Mouse (Mus musculus): Measurements from ENCODE around the gene Sf3a1. TPM values are rescaled to one million over a fixed set of nuclear protein-coding genes. Genes with fewer than 3 reads are reported as not detected.
A peak's percentile ranks its signal among the peaks of the same experiment; 100 is the strongest.

Sf3a1 gene
- polyA plus RNA-seq, 1 experiment from 2014 or later: 41.8 TPM

- H3K9me3 ChIP-seq (ENCODE audit: control insufficient read depth, low read length): no peaks in the 10 kb centered on the region
- no peak overlapping the region for H3K4me3 ChIP-seq (ENCODE audit: low read length)
- no peak for ATAC-seq
- H3K36me3 ChIP-seq (ENCODE audit: control insufficient read depth, insufficient read depth, low read length): no peaks in the 10 kb centered on the region
- H3K27ac ChIP-seq (ENCODE audit: low read length): no peak overlapping the region
- no peak overlapping the region for H3K9ac ChIP-seq (ENCODE audit: low read depth, low read length)
- no peaks in the 10 kb centered on the region for H3K4me1 ChIP-seq (ENCODE audit: control insufficient read depth, insufficient read depth, low read length)
- WGBS: 82% methylated on average over 9 of the region's 9 CpGs
- H3K27me3 ChIP-seq (replicated peaks; ENCODE audit: control insufficient read depth, insufficient read depth, low read length): no peaks in the 10 kb centered on the region
- H3K4me2 ChIP-seq (ENCODE audit: low read depth, low read length): no peak overlapping the region
Measured at GRCm38 (mm10) chr11:4148536-4149156, 11.5 kb upstream of the Sf3a1 start.

GRCm38 (mm10) chr11:4149886-4150285, 10.3 kb upstream of the Sf3a1 start:
- H3K4me2 ChIP-seq (ENCODE audit: low read depth, low read length): no peak overlapping the region
- no peak overlapping the region for H3K9ac ChIP-seq (ENCODE audit: low read depth, low read length)
- no peaks in the 10 kb centered on the region for H3K27me3 ChIP-seq (replicated peaks; ENCODE audit: control insufficient read depth, insufficient read depth, low read length)
- no peaks in the 10 kb centered on the region for H3K36me3 ChIP-seq (ENCODE audit: control insufficient read depth, insufficient read depth, low read length)
- ATAC-seq: no peak
- H3K9me3 ChIP-seq (ENCODE audit: control insufficient read depth, low read length): no peaks in the 10 kb centered on the region
- 93% methylated on average over 6 of the region's 6 CpGs for WGBS
- no peak overlapping the region for H3K27ac ChIP-seq (ENCODE audit: low read length)
- H3K4me3 ChIP-seq (ENCODE audit: low read length): no peak overlapping the region
- no peaks in the 10 kb centered on the region for H3K4me1 ChIP-seq (ENCODE audit: control insufficient read depth, insufficient read depth, low read length)

GRCm38 (mm10) chr11:4153694-4154093, 6.5 kb upstream of the Sf3a1 start:
- Histone ChIP-seq H3K9me3 (ENCODE audit: control insufficient read depth, low read length) (no peaks in the 10 kb centered on the region), H3K27me3 (replicated peaks; ENCODE audit: control insufficient read depth, insufficient read depth, low read length) (no peaks in the 10 kb centered on the region), H3K4me1 (ENCODE audit: control insufficient read depth, insufficient read depth, low read length) (no peaks in the 10 kb centered on the region), H3K4me3 (ENCODE audit: low read length) (no peak overlapping the region), H3K36me3 (ENCODE audit: control insufficient read depth, insufficient read depth, low read length) (no peaks in the 10 kb centered on the region), H3K27ac (ENCODE audit: low read length) (no peak overlapping the region), H3K9ac (ENCODE audit: low read depth, low read length) (no peak overlapping the region), H3K4me2 (ENCODE audit: low read depth, low read length) (no peak overlapping the region)
- ATAC-seq: no peak
- WGBS: 89% methylated on average over 7 of the region's 7 CpGs

- ATAC-seq: no peak
Measured at GRCm38 (mm10) chr11:4155641-4156040, 4.5 kb upstream of the Sf3a1 start.

GRCm38 (mm10) chr11:4158676-4159075, 1.5 kb upstream of the Sf3a1 start:
- 83% methylated on average over 3 of the region's 3 CpGs for WGBS
- Histone ChIP-seq H3K4me3 (ENCODE audit: low read length) (no peak overlapping the region), H3K9ac (ENCODE audit: low read depth, low read length) (no peak overlapping the region), H3K27ac (ENCODE audit: low read length) (no peak overlapping the region), H3K27me3 (replicated peaks; ENCODE audit: control insufficient read depth, insufficient read depth, low read length) (no peaks in the 10 kb centered on the region), H3K36me3 (ENCODE audit: control insufficient read depth, insufficient read depth, low read length) (0 out of 2 replicates have a peak, but pooled peaks cover 8% of the 10 kb centered on the region), H3K9me3 (ENCODE audit: control insufficient read depth, low read length) (no peaks in the 10 kb centered on the region), H3K4me1 (ENCODE audit: control insufficient read depth, insufficient read depth, low read length) (peaks cover 24% of the 10 kb centered on the region), H3K4me2 (ENCODE audit: low read depth, low read length) (no peak overlapping the region)
- ATAC-seq: no peak

More at GRCm38 (mm10) chr11:4155641-4156040, 4.5 kb upstream of the Sf3a1 start:
- Histone ChIP-seq H3K4me2 (ENCODE audit: low read depth, low read length) (no peak overlapping the region), H3K9me3 (ENCODE audit: control insufficient read depth, low read length) (no peaks in the 10 kb centered on the region), H3K36me3 (ENCODE audit: control insufficient read depth, insufficient read depth, low read length) (no peaks in the 10 kb centered on the region), H3K27ac (ENCODE audit: low read length) (no peak overlapping the region), H3K4me3 (ENCODE audit: low read length) (no peak overlapping the region), H3K9ac (ENCODE audit: low read depth, low read length) (no peak overlapping the region), H3K27me3 (replicated peaks; ENCODE audit: control insufficient read depth, insufficient read depth, low read length) (no peaks in the 10 kb centered on the region), H3K4me1 (ENCODE audit: control insufficient read depth, insufficient read depth, low read length) (0 out of 2 replicates have a peak, but pooled peaks cover 10% of the 10 kb centered on the region)
- WGBS: 77% methylated on average over 5 of the region's 5 CpGs

- Histone ChIP-seq H3K4me3 (ENCODE audit: low read length) (peak overlapping the region; percentile 86), H3K27ac (ENCODE audit: low read length) (peak overlapping the region; percentile 86), H3K4me1 (ENCODE audit: control insufficient read depth, insufficient read depth, low read length) (peaks cover 24% of the 10 kb centered on the region), H3K27me3 (replicated peaks; ENCODE audit: control insufficient read depth, insufficient read depth, low read length) (no peaks in the 10 kb centered on the region), H3K36me3 (ENCODE audit: control insufficient read depth, insufficient read depth, low read length) (0 out of 2 replicates have a peak, but pooled peaks cover 8% of the 10 kb centered on the region), H3K4me2 (ENCODE audit: low read depth, low read length) (peak overlapping the region; percentile 94), H3K9me3 (ENCODE audit: control insufficient read depth, low read length) (no peaks in the 10 kb centered on the region), H3K9ac (ENCODE audit: low read depth, low read length) (peak overlapping the region; percentile 88)
- no peak for ATAC-seq
- WGBS: 6% methylated on average over 15 of the region's 15 CpGs
Measured at GRCm38 (mm10) chr11:4160758-4161480, 769 bp downstream of the Sf3a1 start.

- no peak overlapping the region for H3K4me2 ChIP-seq (ENCODE audit: low read depth, low read length)
- no peak overlapping the region for H3K27ac ChIP-seq (ENCODE audit: low read length)
- ATAC-seq: no peak
Measured at GRCm38 (mm10) chr11:4164701-4165100, 4.6 kb downstream of the Sf3a1 start.

GRCm38 (mm10) chr11:4166467-4167090, 6.4 kb downstream of the Sf3a1 start:
- no peak overlapping the region for H3K4me3 ChIP-seq (ENCODE audit: low read length)
- H3K27me3 ChIP-seq (replicated peaks; ENCODE audit: control insufficient read depth, insufficient read depth, low read length): no peaks in the 10 kb centered on the region
- H3K4me2 ChIP-seq (ENCODE audit: low read depth, low read length): no peak overlapping the region
- no peaks in the 10 kb centered on the region for H3K9me3 ChIP-seq (ENCODE audit: control insufficient read depth, low read length)
- H3K36me3 ChIP-seq (ENCODE audit: control insufficient read depth, insufficient read depth, low read length): peaks cover 34% of the 10 kb centered on the region
- peaks cover 7% of the 10 kb centered on the region for H3K4me1 ChIP-seq (ENCODE audit: control insufficient read depth, insufficient read depth, low read length)
- H3K9ac ChIP-seq (ENCODE audit: low read depth, low read length): no peak overlapping the region
- ATAC-seq: no peak
- no peak overlapping the region for H3K27ac ChIP-seq (ENCODE audit: low read length)
- WGBS: 81% methylated on average over 7 of the region's 7 CpGs

More at GRCm38 (mm10) chr11:4164701-4165100, 4.6 kb downstream of the Sf3a1 start:
- Histone ChIP-seq H3K9me3 (ENCODE audit: control insufficient read depth, low read length) (no peaks in the 10 kb centered on the region), H3K9ac (ENCODE audit: low read depth, low read length) (no peak overlapping the region), H3K27me3 (replicated peaks; ENCODE audit: control insufficient read depth, insufficient read depth, low read length) (no peaks in the 10 kb centered on the region), H3K4me1 (ENCODE audit: control insufficient read depth, insufficient read depth, low read length) (peaks cover 16% of the 10 kb centered on the region), H3K36me3 (ENCODE audit: control insufficient read depth, insufficient read depth, low read length) (peaks cover 25% of the 10 kb centered on the region), H3K4me3 (ENCODE audit: low read length) (no peak overlapping the region)
- 94% methylated on average over 2 of the region's 2 CpGs for WGBS

- 92% methylated on average over 5 of the region's 5 CpGs for WGBS
- Histone ChIP-seq H3K9me3 (ENCODE audit: control insufficient read depth, low read length) (no peaks in the 10 kb centered on the region), H3K4me1 (ENCODE audit: control insufficient read depth, insufficient read depth, low read length) (no peaks in the 10 kb centered on the region), H3K9ac (ENCODE audit: low read depth, low read length) (no peak overlapping the region), H3K4me3 (ENCODE audit: low read length) (no peak overlapping the region), H3K36me3 (ENCODE audit: control insufficient read depth, insufficient read depth, low read length) (peaks cover 58% of the 10 kb centered on the region), H3K4me2 (ENCODE audit: low read depth, low read length) (no peak overlapping the region), H3K27ac (ENCODE audit: low read length) (no peak overlapping the region), H3K27me3 (replicated peaks; ENCODE audit: control insufficient read depth, insufficient read depth, low read length) (no peaks in the 10 kb centered on the region)
- ATAC-seq: no peak
Measured at GRCm38 (mm10) chr11:4174586-4174985, 14.4 kb downstream of the Sf3a1 start.
